Mouse (Mus musculus) retina, postnatal 7 days (tissue): ENCODE results near the gene Olfr1506.
"Not testable (repeated sequence)": the region's sequence is repeated elsewhere in the genome, so short reads cannot be mapped to it uniquely, and the experiment has no call there.

Source experiments
- DNase-seq: peaks from one replicate; pipeline ENCODE4 v3.0.0-alpha.2; 2012; ENCODE audit warnings: low read depth, low spot score

Gene Olfr1506

DNA sequence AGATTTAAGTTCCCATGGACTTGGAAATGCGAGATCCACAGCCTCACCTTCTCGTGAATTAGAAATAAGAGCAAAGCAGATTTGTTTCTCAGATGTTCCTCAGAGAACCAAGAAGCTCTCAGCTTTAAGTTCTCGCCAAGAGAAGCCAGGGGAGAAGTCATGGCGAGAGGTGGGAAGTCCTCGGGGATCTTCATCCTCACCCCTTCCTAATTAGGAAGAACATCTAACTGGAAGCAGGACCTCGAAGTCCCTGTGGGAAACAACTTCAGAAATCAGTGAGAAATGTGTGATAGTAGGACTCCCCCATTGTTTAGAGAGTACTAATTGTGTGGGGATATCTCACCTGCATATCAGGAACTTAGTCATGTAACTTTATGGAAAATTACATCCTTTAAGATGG is at the start of gene Olfr1506:
Gene Olfr1506, minus strand, starts transcription at position 101 of the 400 bp plus-strand sequence.
- not testable (repeated sequence) for DNase-seq

DNA sequence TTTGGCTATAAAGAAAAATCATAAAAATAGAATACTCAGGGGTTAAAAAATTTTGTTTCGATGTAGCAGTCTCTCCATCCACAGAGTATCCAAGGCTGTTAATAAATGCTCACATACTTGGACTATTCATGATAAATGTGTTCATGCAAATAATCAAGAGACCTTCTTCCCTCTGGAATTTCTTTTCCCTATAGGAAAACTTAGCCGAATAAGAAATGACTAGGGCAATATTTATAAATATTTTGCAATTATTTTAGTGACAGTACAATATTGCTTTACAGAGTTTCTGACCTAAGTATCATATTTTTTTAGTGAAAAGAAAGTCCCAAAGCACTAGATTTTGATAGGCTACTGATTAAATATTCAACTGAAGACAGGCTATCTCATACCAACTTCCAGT is 46.6 kb upstream of the Olfr1506 start, which contains the start of gene Olfr1271:
Gene Olfr1271, minus strand, starts transcription at position 101 of the 400 bp plus-strand sequence.
- no peak for DNase-seq

DNA sequence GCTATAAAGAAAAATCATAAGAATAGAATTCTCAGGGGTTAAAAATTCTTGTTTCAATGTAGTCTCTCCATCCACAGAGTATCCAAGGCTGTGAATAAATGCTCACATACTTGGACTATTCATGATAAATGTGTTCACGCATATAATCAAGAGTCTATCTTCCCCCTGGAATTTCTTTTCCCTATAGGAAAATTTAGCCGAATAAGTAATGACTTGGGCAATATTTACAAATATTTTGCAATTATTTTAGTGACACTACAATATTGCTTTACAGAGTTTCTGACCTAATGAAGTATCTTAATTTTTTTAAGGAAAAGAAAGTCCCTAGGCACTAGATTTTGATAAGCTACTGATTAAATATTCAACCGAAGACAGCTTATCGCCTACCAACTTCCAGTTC is 33.2 kb upstream of the Olfr1506 start, which contains the start of gene Olfr142:
Gene Olfr142, minus strand, starts transcription at position 101 of the 400 bp plus-strand sequence.
- DNase-seq: no peak

DNA sequence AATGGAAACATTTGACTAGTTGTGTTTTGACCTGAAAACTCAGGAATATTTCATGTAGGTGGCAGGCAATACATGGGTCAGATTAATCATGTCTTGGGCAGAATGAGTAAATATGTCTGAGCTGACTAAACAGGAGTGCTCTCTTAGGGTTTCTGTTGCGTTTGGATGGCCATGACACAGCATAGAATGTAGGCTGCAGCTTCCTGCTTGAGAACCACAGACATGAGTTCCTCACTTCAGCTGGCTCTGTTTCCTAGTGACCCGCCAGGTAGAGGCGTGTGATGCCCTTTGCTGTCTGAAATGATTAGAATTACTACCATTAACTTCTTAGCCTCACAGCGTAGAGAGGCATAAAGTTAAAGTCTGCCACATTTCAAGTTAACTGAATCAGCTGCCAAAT is 24.7 kb downstream of the Olfr1506 start:
- DNase-seq: not testable (repeated sequence)

DNA sequence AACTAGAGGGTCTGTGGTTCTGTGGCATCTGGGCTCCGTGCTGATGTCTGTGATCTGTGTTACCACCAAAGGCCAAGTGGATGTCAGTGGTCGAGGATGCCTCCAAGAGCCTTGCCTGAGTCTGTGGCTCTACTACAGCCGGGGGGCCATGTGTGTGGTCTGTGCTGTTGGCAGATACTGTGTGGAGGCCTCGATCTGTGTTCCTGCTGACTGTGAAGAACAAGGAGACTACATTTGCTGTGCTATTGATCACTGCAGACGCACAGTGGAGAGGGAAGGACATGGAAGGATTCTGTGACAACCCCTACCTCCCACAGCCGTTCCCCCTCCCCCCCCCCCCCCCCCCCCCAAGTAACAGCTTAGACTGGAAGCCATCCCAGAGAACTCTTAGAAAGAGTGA is 29.0 kb downstream of the Olfr1506 start:
- not testable (repeated sequence) for DNase-seq

DNA sequence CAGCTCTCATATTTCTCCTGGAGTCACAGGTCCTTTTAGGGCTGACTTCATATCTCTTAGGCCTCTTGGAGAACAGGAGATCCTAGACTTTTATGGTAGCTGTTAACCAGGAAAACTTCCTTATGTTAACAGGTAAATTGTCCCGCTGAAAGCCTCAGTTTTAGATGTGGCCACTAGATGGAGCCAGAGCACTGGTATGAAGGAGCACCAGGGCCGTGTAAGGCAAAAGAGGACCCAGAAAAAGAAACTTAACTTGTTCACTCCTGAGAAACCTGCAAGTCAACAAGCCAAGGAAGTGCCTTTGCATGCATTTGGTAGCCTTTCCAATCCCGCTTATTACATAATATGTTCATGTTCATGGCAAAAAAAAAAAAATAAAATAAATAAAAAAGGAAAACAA is 29.5 kb downstream of the Olfr1506 start:
- not testable (repeated sequence) for DNase-seq

DNA sequence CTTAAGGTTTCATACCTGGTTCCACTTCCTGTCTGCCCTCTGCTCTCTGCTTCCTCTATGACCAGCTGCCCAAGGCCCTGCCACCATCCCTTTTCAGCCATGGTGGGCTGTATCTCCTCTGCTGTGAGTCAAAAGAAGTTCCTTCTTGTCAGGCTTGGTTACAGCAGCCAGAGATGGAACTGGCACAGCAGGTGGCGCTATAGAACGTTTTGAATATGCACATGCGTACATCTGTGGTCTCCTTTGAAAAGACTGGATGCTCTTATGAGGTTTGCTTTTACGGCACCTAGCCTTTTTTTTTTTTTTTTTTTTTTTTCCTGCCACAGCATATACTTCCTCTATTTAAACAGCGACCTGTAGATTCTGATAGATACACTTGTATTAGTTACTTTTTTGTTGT is 37.2 kb downstream of the Olfr1506 start:
- not testable (repeated sequence) for DNase-seq

DNA sequence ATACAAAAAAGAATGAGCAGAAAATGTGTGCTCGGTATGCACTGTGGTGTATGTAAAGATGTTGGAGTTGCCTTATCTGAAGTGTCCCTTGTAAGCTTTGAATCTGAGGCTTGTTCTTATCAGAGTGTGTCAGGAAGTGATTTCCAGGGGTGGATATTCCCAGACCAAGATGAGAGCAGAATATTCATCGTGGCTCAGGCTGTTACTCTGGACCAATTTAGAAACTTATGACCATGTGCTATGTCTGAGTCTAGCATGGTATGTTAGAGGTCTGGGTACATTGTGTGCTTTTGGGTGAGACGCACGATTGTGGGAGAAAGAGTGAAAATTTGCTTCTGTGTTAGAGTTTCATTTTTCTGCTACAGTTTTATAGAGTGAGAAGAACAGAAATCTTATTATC is 38.2 kb downstream of the Olfr1506 start:
- DNase-seq: not testable (repeated sequence)
